Mouse (Mus musculus) lung, embryonic 16.5 days (tissue): ENCODE data around the gene Rora. TPM values are rescaled to one million over a fixed set of nuclear protein-coding genes. Genes with fewer than 3 reads are reported as not detected.

ENCODE experiments used
- ATAC-seq: fragments of 200-750 bp; cut with Nextera tagmentation; 2 replicates; pipeline ENCODE4 v1.8.0; 2017; ENCODE audit warnings: low read depth, mild to moderate bottlenecking, moderate library complexity
- H3K27ac ChIP-seq: fragments of 300-500 bp; sonication (generic); 2 replicates; pipeline ENCODE4 v1.5.1; 2014; ENCODE audit warnings: mild to moderate bottlenecking, control low read depth, low read length
- H3K27me3 ChIP-seq: fragments of 300-500 bp; sonication (generic); 2 replicates; pipeline ENCODE4 v1.6.1; 2014; ENCODE audit warnings: low read depth, low read length, mixed read lengths; ENCODE audit not compliant: control insufficient read depth, insufficient read depth
- H3K36me3 ChIP-seq: fragments of 300-500 bp; sonication (generic); 2 replicates; pipeline ENCODE4 v1.6.1; 2014; ENCODE audit warnings: low read length; ENCODE audit not compliant: control insufficient read depth, insufficient read depth
- H3K4me1 ChIP-seq: fragments of 300-500 bp; sonication (generic); replicated peaks from 2 replicates; pipeline ENCODE4 v1.6.1; 2014; ENCODE audit warnings: low read length, mixed read lengths; ENCODE audit not compliant: control insufficient read depth, insufficient read depth
- H3K4me2 ChIP-seq: fragments of 300-500 bp; sonication (generic); 2 replicates; pipeline ENCODE4 v1.6.1; 2014; ENCODE audit warnings: low read depth, low read length, control low read depth
- H3K4me3 ChIP-seq: fragments of 300-500 bp; sonication (generic); 2 replicates; pipeline ENCODE4 v1.5.1; 2014; ENCODE audit warnings: mild to moderate bottlenecking, low read length, control low read depth
- H3K9ac ChIP-seq: fragments of 300-500 bp; sonication (generic); 2 replicates; pipeline ENCODE4 v1.6.1; 2014; ENCODE audit warnings: low read length, control low read depth
- H3K9me3 ChIP-seq: fragments of 300-500 bp; sonication (generic); 2 replicates; pipeline ENCODE4 v1.6.1; 2016; ENCODE audit warnings: low read length; ENCODE audit not compliant: control insufficient read depth
- WGBS: fragments of 180-500 bp; shearing (Covaris S2); extraction: QIAGEN DNeasy Blood & Tissue Kit; methylation state at CpG from one replicate; pipeline ENCODE4 v1.1.7; 2014; 5-methylcytosine and 5-hydroxymethylcytosine counted together
- polyA plus RNA-seq: library from polyadenylated mRNA; unstranded; fragments of >200 nt; fragmentation: Nextera tagmentation; extraction: Ambion mirVana; gene quantifications from 2 replicates; pipeline ENCODE4 v1.2.1, GENCODE M21; 2015

The Rora gene
- polyA plus RNA-seq, 1 experiment from 2014 or later = 8.4 TPM

DNA sequence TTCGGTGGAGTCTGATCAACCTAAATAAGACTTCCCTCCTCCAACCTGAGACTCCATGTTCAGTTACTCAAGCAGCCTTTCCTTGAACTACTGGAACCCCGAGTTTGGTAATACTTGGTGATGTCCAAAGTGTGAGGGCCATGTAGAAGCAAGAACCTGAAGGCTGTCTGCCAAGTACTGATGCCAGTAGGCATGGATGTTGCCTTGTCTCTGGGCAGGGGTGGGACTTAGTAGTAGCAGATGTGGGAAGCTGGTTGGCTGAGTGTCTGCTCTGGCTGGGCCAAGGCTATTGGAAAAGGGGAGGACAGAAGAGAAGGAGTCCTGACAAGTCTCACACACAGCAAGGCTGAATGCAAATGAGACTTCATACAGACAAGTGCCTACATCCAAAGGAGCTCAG is 154.1 kb downstream of the Rora start:
- no peak overlapping the region for H3K4me3 ChIP-seq
- H3K4me2 ChIP-seq = no peak overlapping the region
- no peaks in the 10 kb centered on the region for H3K36me3 ChIP-seq
- no peaks in the 10 kb centered on the region for H3K4me1 ChIP-seq
- 84% methylated on average over 2 of the region's 2 CpGs for WGBS
- H3K9ac ChIP-seq = no peak overlapping the region
- ATAC-seq = no peak
- H3K9me3 ChIP-seq = no peaks in the 10 kb centered on the region
- H3K27me3 ChIP-seq = no peaks in the 10 kb centered on the region
- no peak overlapping the region for H3K27ac ChIP-seq

DNA sequence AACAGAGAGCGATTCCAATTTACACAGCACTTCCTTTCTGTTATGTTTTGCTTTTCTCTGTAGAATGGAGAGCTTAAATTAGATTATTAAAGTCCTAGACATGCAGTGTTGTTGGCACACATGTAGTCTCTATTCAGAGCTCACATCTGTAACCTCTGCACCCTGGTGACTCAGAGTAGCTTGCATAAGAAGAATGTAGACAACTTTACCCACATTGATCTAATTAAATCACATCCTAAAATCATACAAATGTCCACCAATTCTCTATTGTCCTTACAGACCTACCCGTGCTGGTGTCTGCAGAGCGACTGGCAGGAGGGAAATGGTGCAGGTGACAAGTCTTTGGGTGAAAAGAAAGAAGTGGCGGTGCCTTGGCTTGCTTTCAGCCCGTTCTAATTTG is 155.9 kb downstream of the Rora start:
- H3K36me3 ChIP-seq = no peaks in the 10 kb centered on the region
- 69% methylated on average over 5 of the region's 5 CpGs for WGBS
- H3K4me2 ChIP-seq = no peak overlapping the region
- H3K9ac ChIP-seq = no peak overlapping the region
- H3K9me3 ChIP-seq = no peaks in the 10 kb centered on the region
- H3K27ac ChIP-seq = no peak overlapping the region
- H3K27me3 ChIP-seq = no peaks in the 10 kb centered on the region
- ATAC-seq = no peak
- H3K4me3 ChIP-seq = no peak overlapping the region
- H3K4me1 ChIP-seq = peaks cover 11% of the 10 kb centered on the region

DNA sequence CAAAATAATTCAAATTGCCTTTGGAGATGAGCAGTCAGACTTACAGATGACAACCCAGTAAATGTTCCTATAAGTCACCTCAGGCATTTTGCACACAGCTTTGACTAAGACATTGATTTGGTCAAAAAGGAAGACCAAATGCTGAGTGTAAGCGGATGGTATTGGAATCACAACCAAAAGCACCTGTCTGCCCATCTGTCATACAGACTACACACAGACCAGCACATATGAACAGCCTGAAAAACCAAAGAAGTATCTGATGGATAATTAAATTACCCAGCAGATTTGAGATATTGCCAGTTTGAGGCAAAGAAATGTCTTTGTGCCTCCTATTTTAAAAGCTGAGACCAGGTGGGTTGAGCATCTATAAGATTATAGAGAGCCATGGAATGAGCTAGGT is 161.1 kb downstream of the Rora start:
- H3K9ac ChIP-seq = no peak overlapping the region
- WGBS = 95% methylated on average over 1 of the region's 1 CpGs
- H3K4me3 ChIP-seq = no peak overlapping the region

DNA sequence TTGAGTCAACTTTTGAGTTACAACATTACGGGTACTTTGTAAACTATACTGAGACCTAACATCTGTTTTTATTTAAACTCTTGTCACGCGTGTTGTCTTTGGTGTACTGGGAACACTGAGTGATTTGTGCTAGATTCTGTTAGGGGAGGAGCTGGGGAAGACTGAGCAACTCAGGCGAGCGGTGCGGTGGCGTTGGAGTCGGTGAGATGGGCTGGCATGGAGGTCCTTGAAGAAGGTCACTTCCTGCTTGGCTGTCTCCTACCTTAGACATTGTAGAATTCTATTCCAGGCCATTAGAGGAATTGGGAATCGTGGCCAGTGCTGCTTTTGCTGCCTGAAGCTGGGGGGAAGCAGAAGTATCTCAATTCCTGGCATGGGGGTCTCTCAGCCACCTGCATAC is 162.3 kb downstream of the Rora start:
- H3K9ac ChIP-seq = no peak overlapping the region
- H3K4me1 ChIP-seq = peaks cover 11% of the 10 kb centered on the region
- no peak for ATAC-seq
- H3K27me3 ChIP-seq = no peaks in the 10 kb centered on the region
- H3K4me2 ChIP-seq = no peak overlapping the region
- H3K36me3 ChIP-seq = no peaks in the 10 kb centered on the region
- H3K9me3 ChIP-seq = no peaks in the 10 kb centered on the region
- no peak overlapping the region for H3K4me3 ChIP-seq
- no peak overlapping the region for H3K27ac ChIP-seq
- WGBS = 82% methylated on average over 9 of the region's 9 CpGs

More for the DNA sequence above, 161.1 kb downstream of the Rora start:
- H3K4me2 ChIP-seq = no peak overlapping the region
- no peak for ATAC-seq
- no peaks in the 10 kb centered on the region for H3K36me3 ChIP-seq
- no peak overlapping the region for H3K27ac ChIP-seq
- H3K27me3 ChIP-seq = no peaks in the 10 kb centered on the region
- H3K9me3 ChIP-seq = no peaks in the 10 kb centered on the region
- peaks cover 11% of the 10 kb centered on the region for H3K4me1 ChIP-seq

DNA sequence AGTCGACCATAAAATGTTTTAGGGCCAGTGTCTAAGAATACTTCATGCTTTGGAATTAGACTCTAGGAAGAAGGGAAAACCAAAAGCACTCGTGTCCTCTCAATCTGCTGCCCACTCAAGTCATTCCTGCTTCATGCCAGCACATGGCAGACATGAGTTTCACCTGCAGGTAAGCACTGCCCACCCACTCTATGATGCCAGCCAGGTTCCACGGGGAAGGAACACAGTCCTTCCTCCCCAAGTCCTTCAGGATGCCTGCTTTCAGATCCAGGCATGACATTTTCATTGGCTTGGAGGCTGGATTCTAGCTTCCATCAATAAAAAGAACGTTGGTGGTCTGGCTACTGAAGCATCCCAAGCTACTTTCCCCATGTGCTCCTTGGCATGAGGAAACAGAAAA is 166.4 kb downstream of the Rora start:
- ATAC-seq = no peak
- Histone ChIP-seq H3K4me2 (no peak overlapping the region), H3K9me3 (no peaks in the 10 kb centered on the region), H3K36me3 (no peaks in the 10 kb centered on the region), H3K4me3 (no peak overlapping the region), H3K9ac (no peak overlapping the region), H3K4me1 (no peaks in the 10 kb centered on the region), H3K27me3 (no peaks in the 10 kb centered on the region), H3K27ac (no peak overlapping the region)
- 72% methylated on average over 4 of the region's 4 CpGs for WGBS

DNA sequence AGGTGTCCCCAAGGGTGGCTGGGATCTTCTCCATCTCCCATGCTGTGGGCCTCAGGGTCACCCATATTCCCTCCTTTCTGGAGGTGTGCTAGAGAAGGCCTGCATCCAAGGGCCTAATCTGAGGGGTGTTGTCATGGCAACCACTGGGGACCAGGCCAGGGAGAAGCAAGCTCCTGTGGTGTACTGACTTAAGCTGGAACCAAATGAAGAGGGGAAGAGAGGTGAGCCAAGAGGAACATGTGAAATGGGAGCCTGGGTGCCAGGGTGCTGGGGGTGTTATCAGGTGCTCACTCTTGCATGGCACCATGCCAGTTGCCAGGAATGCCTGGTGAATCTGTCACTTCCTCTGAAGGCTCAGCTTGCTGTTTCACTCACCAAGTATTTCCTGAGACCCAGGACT is 166.9 kb downstream of the Rora start:
- Histone ChIP-seq H3K27me3 (no peaks in the 10 kb centered on the region), H3K36me3 (no peaks in the 10 kb centered on the region), H3K4me1 (no peaks in the 10 kb centered on the region), H3K9me3 (no peaks in the 10 kb centered on the region), H3K9ac (no peak overlapping the region), H3K27ac (no peak overlapping the region), H3K4me3 (no peak overlapping the region), H3K4me2 (no peak overlapping the region)
- peak; percentile 4; the same call in 1 of the 2 replicates for ATAC-seq

DNA sequence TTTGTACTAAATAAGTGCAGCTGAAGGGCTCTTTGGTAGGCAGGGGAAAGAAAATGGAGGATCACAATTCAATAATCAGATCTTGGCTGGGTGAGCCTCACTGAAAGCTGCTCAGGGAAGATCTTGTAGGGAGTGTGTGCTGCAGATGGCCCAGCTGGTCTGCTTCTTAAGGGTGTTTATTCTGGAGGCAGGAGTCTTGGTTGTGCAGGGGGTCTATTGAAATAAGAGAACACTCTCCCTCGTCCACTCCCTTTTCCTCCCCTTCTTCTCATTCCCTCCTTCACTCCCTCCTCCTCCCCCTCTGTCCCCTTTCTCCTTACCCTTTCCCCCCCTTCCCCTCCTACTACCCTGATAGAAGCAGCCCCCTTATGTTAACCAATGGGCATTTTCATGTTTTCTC is 167.8 kb downstream of the Rora start:
- no peaks in the 10 kb centered on the region for H3K36me3 ChIP-seq
- 31% methylated on average over 1 of the region's 1 CpGs for WGBS
- no peak for ATAC-seq
- no peak overlapping the region for H3K4me2 ChIP-seq
- H3K9me3 ChIP-seq = no peaks in the 10 kb centered on the region
- no peaks in the 10 kb centered on the region for H3K4me1 ChIP-seq
- no peaks in the 10 kb centered on the region for H3K27me3 ChIP-seq
- no peak overlapping the region for H3K27ac ChIP-seq
- no peak overlapping the region for H3K4me3 ChIP-seq
- H3K9ac ChIP-seq = no peak overlapping the region

DNA sequence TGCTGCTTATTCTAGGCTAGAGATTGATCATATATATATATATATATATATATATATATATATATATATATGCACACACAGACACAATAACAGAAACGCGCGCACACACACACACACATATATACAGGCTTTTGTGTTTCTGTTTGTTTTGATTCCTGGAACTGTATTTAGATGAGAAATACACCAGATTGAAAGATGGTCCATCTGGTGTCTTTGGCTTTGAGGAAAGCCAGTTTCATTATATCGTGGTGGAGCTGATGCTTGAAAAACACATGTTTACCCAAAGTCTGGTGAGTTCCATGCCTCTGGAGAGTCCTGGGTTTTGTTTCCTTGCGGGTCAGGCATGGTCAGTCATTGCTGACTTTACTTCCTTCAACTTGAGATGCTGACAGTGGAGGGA is 169.7 kb downstream of the Rora start:
- no peak overlapping the region for H3K27ac ChIP-seq
- WGBS = 89% methylated on average over 5 of the region's 5 CpGs
- no peaks in the 10 kb centered on the region for H3K9me3 ChIP-seq

DNA sequence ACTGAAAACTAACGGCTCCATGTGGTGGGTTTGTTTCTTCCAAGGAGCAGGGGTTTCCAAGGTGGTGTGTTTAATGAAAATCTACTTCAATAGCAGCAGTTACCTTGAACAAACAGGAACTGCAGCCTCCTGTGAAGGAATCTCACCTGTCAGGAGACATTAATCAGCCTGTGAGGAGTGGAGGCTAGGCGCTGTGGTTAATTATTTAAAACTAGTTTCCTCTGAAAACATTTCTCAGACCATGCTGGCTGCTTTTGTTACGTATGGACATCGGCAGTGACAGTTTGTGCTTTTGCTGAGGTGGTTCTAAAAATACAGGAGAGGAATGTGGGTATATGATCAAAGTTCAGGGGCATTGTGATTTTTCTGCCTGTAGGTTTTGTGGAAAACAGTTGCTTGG is 171.5 kb downstream of the Rora start:
- no peak overlapping the region for H3K4me3 ChIP-seq
- WGBS = 39% methylated on average over 4 of the region's 4 CpGs
- no peaks in the 10 kb centered on the region for H3K36me3 ChIP-seq
- no peak overlapping the region for H3K4me2 ChIP-seq
- H3K9me3 ChIP-seq = no peaks in the 10 kb centered on the region
- H3K27me3 ChIP-seq = no peaks in the 10 kb centered on the region
- 0 out of 2 replicates have a peak, but pooled peaks cover 4% of the 10 kb centered on the region for H3K4me1 ChIP-seq
- ATAC-seq = no peak
- no peak overlapping the region for H3K9ac ChIP-seq
- H3K27ac ChIP-seq = no peak overlapping the region

More for the DNA sequence above, 169.7 kb downstream of the Rora start:
- H3K27me3 ChIP-seq = no peaks in the 10 kb centered on the region
- ATAC-seq = no peak
- no peak overlapping the region for H3K4me2 ChIP-seq
- H3K36me3 ChIP-seq = no peaks in the 10 kb centered on the region
- H3K9ac ChIP-seq = no peak overlapping the region
- H3K4me1 ChIP-seq = 0 out of 2 replicates have a peak, but pooled peaks cover 4% of the 10 kb centered on the region
- no peak overlapping the region for H3K4me3 ChIP-seq

DNA sequence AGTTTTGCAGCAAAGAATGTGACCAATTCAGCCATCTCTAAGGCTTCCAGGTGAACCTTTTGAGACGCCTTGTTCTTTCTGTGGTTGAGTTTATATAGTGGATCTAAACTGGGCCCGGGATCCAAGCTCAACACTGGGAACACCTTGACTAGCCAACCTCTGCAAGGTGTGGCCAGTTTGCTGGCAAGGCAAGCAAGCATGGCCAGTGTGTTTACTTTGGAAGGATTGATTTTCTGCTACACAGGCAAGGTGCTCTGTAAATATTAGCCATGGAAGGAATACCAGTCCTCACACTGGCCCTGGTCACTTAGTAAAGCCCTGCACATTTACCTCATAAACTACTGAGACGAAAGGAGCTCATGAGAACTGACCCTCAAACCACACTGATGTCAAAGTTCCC is 172.3 kb downstream of the Rora start:
- H3K9me3 ChIP-seq = no peaks in the 10 kb centered on the region
- WGBS = 65% methylated on average over 3 of the region's 3 CpGs

More for the DNA sequence above, 172.3 kb downstream of the Rora start:
- H3K27me3 ChIP-seq = no peaks in the 10 kb centered on the region
- H3K9ac ChIP-seq = no peak overlapping the region
- no peak overlapping the region for H3K4me2 ChIP-seq
- no peak for ATAC-seq
- 0 out of 2 replicates have a peak, but pooled peaks cover 4% of the 10 kb centered on the region for H3K4me1 ChIP-seq
- no peaks in the 10 kb centered on the region for H3K36me3 ChIP-seq
- H3K4me3 ChIP-seq = no peak overlapping the region
- no peak overlapping the region for H3K27ac ChIP-seq
